Mouse (Mus musculus): Measurements from ENCODE around the gene Sytl3. TPM values are rescaled to one million over a fixed set of nuclear protein-coding genes. Genes with fewer than 3 reads are reported as not detected.
"Not testable (repeated sequence)": the region's sequence is repeated elsewhere in the genome, so short reads cannot be mapped to it uniquely, and the experiment has no call there.

Sytl3 gene
- polyA plus RNA-seq, 1 experiment from 2014 or later, result not detected

GRCm38 (mm10) chr17:6702625-6703221 lies 43.8 kb downstream of the Sytl3 start:
- not testable (repeated sequence) for H3K9ac ChIP-seq (replicated peaks); H3K4me3 ChIP-seq; H3K36me3 ChIP-seq; H3K27me3 ChIP-seq; ATAC-seq (ENCODE audit: low FRiP score, low read depth); H3K4me2 ChIP-seq (replicated peaks); H3K27ac ChIP-seq (replicated peaks); H3K9me3 ChIP-seq; H3K4me1 ChIP-seq
- WGBS, result 56% methylated on average over 2 of the region's 8 CpGs

- H3K9me3 ChIP-seq; H3K27me3 ChIP-seq; H3K4me3 ChIP-seq; H3K36me3 ChIP-seq; H3K27ac ChIP-seq (replicated peaks); H3K4me1 ChIP-seq; H3K4me2 ChIP-seq (replicated peaks); H3K9ac ChIP-seq (replicated peaks): not testable (repeated sequence)
- ATAC-seq (ENCODE audit: low FRiP score, low read depth), result peak; percentile 85
- WGBS, result 46% methylated on average over 9 of the region's 9 CpGs
Observed at GRCm38 (mm10) chr17:6703381-6704270, 44.7 kb downstream of the Sytl3 start.

- H3K4me1 ChIP-seq; H3K9ac ChIP-seq (replicated peaks); H3K4me3 ChIP-seq; H3K4me2 ChIP-seq (replicated peaks); H3K27ac ChIP-seq (replicated peaks); H3K36me3 ChIP-seq; H3K9me3 ChIP-seq; H3K27me3 ChIP-seq; ATAC-seq (ENCODE audit: low FRiP score, low read depth): not testable (repeated sequence)
- WGBS, result 88% methylated on average over 5 of the region's 5 CpGs
Observed at GRCm38 (mm10) chr17:6706448-6706847, 47.6 kb downstream of the Sytl3 start.

- H3K4me3 ChIP-seq; H3K27ac ChIP-seq (replicated peaks); H3K9ac ChIP-seq (replicated peaks); H3K9me3 ChIP-seq; H3K27me3 ChIP-seq; H3K4me2 ChIP-seq (replicated peaks); H3K4me1 ChIP-seq; ATAC-seq (ENCODE audit: low FRiP score, low read depth); H3K36me3 ChIP-seq: not testable (repeated sequence)
- 93% methylated on average over 5 of the region's 5 CpGs for WGBS
Observed at GRCm38 (mm10) chr17:6707422-6707821, 48.5 kb downstream of the Sytl3 start.

- not testable (repeated sequence) for H3K4me2 ChIP-seq (replicated peaks); H3K4me3 ChIP-seq; H3K9me3 ChIP-seq; H3K27me3 ChIP-seq; ATAC-seq (ENCODE audit: low FRiP score, low read depth); H3K27ac ChIP-seq (replicated peaks); H3K36me3 ChIP-seq; H3K9ac ChIP-seq (replicated peaks); H3K4me1 ChIP-seq
- WGBS, result 78% methylated on average over 2 of the region's 2 CpGs
Observed at GRCm38 (mm10) chr17:6708194-6708593, 49.3 kb downstream of the Sytl3 start.

GRCm38 (mm10) chr17:6713483-6713882 lies 54.6 kb downstream of the Sytl3 start:
- H3K9ac ChIP-seq (replicated peaks); H3K27ac ChIP-seq (replicated peaks); H3K4me2 ChIP-seq (replicated peaks); ATAC-seq (ENCODE audit: low FRiP score, low read depth); H3K27me3 ChIP-seq; H3K4me1 ChIP-seq; H3K4me3 ChIP-seq; H3K9me3 ChIP-seq; H3K36me3 ChIP-seq: not testable (repeated sequence)
- WGBS, result 77% methylated on average over 2 of the region's 2 CpGs

GRCm38 (mm10) chr17:6713944-6714343 lies 55.1 kb downstream of the Sytl3 start:
- ATAC-seq (ENCODE audit: low FRiP score, low read depth); H3K4me2 ChIP-seq (replicated peaks); H3K36me3 ChIP-seq; H3K4me1 ChIP-seq; H3K27me3 ChIP-seq; H3K9ac ChIP-seq (replicated peaks); H3K9me3 ChIP-seq; H3K27ac ChIP-seq (replicated peaks); H3K4me3 ChIP-seq: not testable (repeated sequence)
- 80% methylated on average over 8 of the region's 8 CpGs for WGBS

- H3K27ac ChIP-seq (replicated peaks), result no peak overlapping the region
- H3K9me3 ChIP-seq, result no peaks in the 10 kb centered on the region
- peaks cover 6% of the 10 kb centered on the region for H3K4me1 ChIP-seq
- 95% methylated on average over 12 of the region's 12 CpGs for WGBS
- H3K27me3 ChIP-seq, result no peaks in the 10 kb centered on the region
- no peak overlapping the region for H3K4me3 ChIP-seq
- no peaks in the 10 kb centered on the region for H3K36me3 ChIP-seq
- no peak overlapping the region for H3K4me2 ChIP-seq (replicated peaks)
- no peak overlapping the region for H3K9ac ChIP-seq (replicated peaks)
- ATAC-seq (ENCODE audit: low FRiP score, low read depth), result no peak
Observed at GRCm38 (mm10) chr17:6727996-6728610, 69.2 kb downstream of the Sytl3 start.

- H3K9ac ChIP-seq (replicated peaks), result no peak overlapping the region
- no peaks in the 10 kb centered on the region for H3K36me3 ChIP-seq
- no peak for ATAC-seq (ENCODE audit: low FRiP score, low read depth)
- WGBS, result 13% methylated on average over 6 of the region's 6 CpGs
- H3K4me1 ChIP-seq, result peaks cover 6% of the 10 kb centered on the region
- H3K27me3 ChIP-seq, result no peaks in the 10 kb centered on the region
- H3K4me2 ChIP-seq (replicated peaks), result no peak overlapping the region
- no peaks in the 10 kb centered on the region for H3K9me3 ChIP-seq
- no peak overlapping the region for H3K4me3 ChIP-seq
- 0 out of 2 replicates have a peak overlapping the region, but pooled peaks have one; percentile 49 for H3K27ac ChIP-seq (replicated peaks)
Observed at GRCm38 (mm10) chr17:6729244-6729742, 70.4 kb downstream of the Sytl3 start.

- Histone ChIP-seq H3K4me1 (peaks cover 8% of the 10 kb centered on the region), H3K27ac (replicated peaks) (no peak overlapping the region), H3K9me3 (no peaks in the 10 kb centered on the region), H3K27me3 (no peaks in the 10 kb centered on the region), H3K36me3 (no peaks in the 10 kb centered on the region), H3K9ac (replicated peaks) (no peak overlapping the region), H3K4me3 (no peak overlapping the region), H3K4me2 (replicated peaks) (no peak overlapping the region)
- no peak for ATAC-seq (ENCODE audit: low FRiP score, low read depth)
- 81% methylated on average over 8 of the region's 8 CpGs for WGBS
Observed at GRCm38 (mm10) chr17:6731132-6731531, 72.2 kb downstream of the Sytl3 start.

- WGBS, result 90% methylated on average over 12 of the region's 12 CpGs
- Histone ChIP-seq H3K9me3 (no peaks in the 10 kb centered on the region), H3K27ac (replicated peaks) (no peak overlapping the region), H3K27me3 (no peaks in the 10 kb centered on the region; the same call in 1 of the 2 replicates), H3K4me2 (replicated peaks) (no peak overlapping the region), H3K4me1 (peaks cover 13% of the 10 kb centered on the region), H3K36me3 (no peaks in the 10 kb centered on the region), H3K4me3 (no peak overlapping the region), H3K9ac (replicated peaks) (no peak overlapping the region)
- ATAC-seq (ENCODE audit: low FRiP score, low read depth), result no peak
Observed at GRCm38 (mm10) chr17:6731634-6732033, 72.7 kb downstream of the Sytl3 start.

GRCm38 (mm10) chr17:6732665-6733064 lies 73.8 kb downstream of the Sytl3 start:
- ATAC-seq (ENCODE audit: low FRiP score, low read depth), result no peak

More at GRCm38 (mm10) chr17:6732665-6733064, 73.8 kb downstream of the Sytl3 start:
- Histone ChIP-seq H3K9ac (replicated peaks) (no peak overlapping the region), H3K4me3 (no peak overlapping the region), H3K4me2 (replicated peaks) (no peak overlapping the region), H3K9me3 (no peaks in the 10 kb centered on the region), H3K4me1 (peaks cover 24% of the 10 kb centered on the region), H3K27ac (replicated peaks) (no peak overlapping the region), H3K27me3 (no peaks in the 10 kb centered on the region; the same call in 1 of the 2 replicates), H3K36me3 (no peaks in the 10 kb centered on the region)
- WGBS, result 97% methylated on average over 4 of the region's 4 CpGs

Data from midbrain, embryonic 12.5 days (tissue).